Comparison of ENCODE assay signal across 8 mouse cellular contexts in genomic region chr9:107624539-107624938, GRCm38 (mm10). TPM values are rescaled to one million over a fixed set of nuclear protein-coding genes. Genes with fewer than 3 reads are reported as not detected.
DNase-seq lines count a peak whose midpoint lies in the region; ATAC-seq and TF ChIP-seq lines count a peak whose summit lies in the region.

No protein-coding gene starts in this region.

- peaks cover 55% of the 10 kb centered on the region for H3K4me1 ChIP-seq in neural tube, embryonic 12.5 days
- H3K4me1 ChIP-seq in heart, embryonic 11.5 days (ENCODE audit: control insufficient read depth, insufficient read depth, low read length) = peaks cover 60% of the 10 kb centered on the region

- peaks cover 45% of the 10 kb centered on the region for H3K36me3 ChIP-seq in neural tube, embryonic 12.5 days
- peaks cover 13% of the 10 kb centered on the region for H3K36me3 ChIP-seq in heart, embryonic 11.5 days (ENCODE audit: control insufficient read depth, insufficient read depth, low read length)
- peaks cover 7% of the 10 kb centered on the region for H3K36me3 ChIP-seq in myocyte (ENCODE audit: control insufficient read depth, insufficient read depth)

- 68% methylated on average over 5 of the region's 5 CpGs for WGBS in neural tube, embryonic 12.5 days
- WGBS in heart, embryonic 11.5 days (ENCODE audit: insufficient replicate concordance) = 63% methylated on average over 5 of the region's 5 CpGs

- H3K27ac ChIP-seq in neural tube, embryonic 12.5 days = no peak overlapping the region
- H3K27ac ChIP-seq in heart, embryonic 11.5 days (ENCODE audit: low read depth, low read length) = peak overlapping the region; percentile 36

- no peak overlapping the region for H3K4me2 ChIP-seq in neural tube, embryonic 12.5 days (replicated peaks)
- no peak overlapping the region for H3K4me2 ChIP-seq in heart, embryonic 11.5 days
- H3K4me2 ChIP-seq in myocyte (ENCODE audit: low read depth) = peak overlapping the region; percentile 80

- no peak overlapping the region for H3ac ChIP-seq in myocyte (ENCODE audit: control insufficient read depth, insufficient read length)

- TF ChIP-seq POLR2A in myocyte (IDR thresholded peaks at IDR 0.05; ENCODE audit: insufficient read length, low read depth) = no peak

- peaks cover 67% of the 10 kb centered on the region for H3K79me2 ChIP-seq in myocyte (ENCODE audit: control insufficient read depth, insufficient read depth)

- no peak for DNase-seq in neural tube, embryonic 10.5 days (ENCODE audit: extremely low spot score, low spot score)
- DNase-seq in kidney, postnatal 25 days = peak; percentile 47 to 78
- no peak for DNase-seq in testis, postnatal 14 days (ENCODE audit: low spot score)
- no peak for DNase-seq in retina, postnatal 1 day
- DNase-seq in adrenal gland, adult 8-10 months = no peak

- no peak for ATAC-seq in neural tube, embryonic 12.5 days (ENCODE audit: low FRiP score, low read depth)
- ATAC-seq in heart, embryonic 11.5 days (replicated peaks; ENCODE audit: insufficient number of reproducible peaks, low FRiP score, low TSS enrichment) = no peak

- H3K9ac ChIP-seq in neural tube, embryonic 12.5 days = 0 out of 2 replicates have a peak overlapping the region, but pooled peaks have one; percentile 29
- 0 out of 2 replicates have a peak overlapping the region, but pooled peaks have one; percentile 34 for H3K9ac ChIP-seq in heart, embryonic 11.5 days (ENCODE audit: low read depth, low read length)

- no peaks in the 10 kb centered on the region for H3K27me3 ChIP-seq in neural tube, embryonic 12.5 days (replicated peaks)
- H3K27me3 ChIP-seq in heart, embryonic 11.5 days (ENCODE audit: control insufficient read depth, insufficient read depth, low read length) = no peaks in the 10 kb centered on the region
- no peaks in the 10 kb centered on the region for H3K27me3 ChIP-seq in myocyte (ENCODE audit: control insufficient read depth, insufficient read depth, insufficient read length)

- H3K4me3 ChIP-seq in neural tube, embryonic 12.5 days = no peak overlapping the region
- H3K4me3 ChIP-seq in heart, embryonic 11.5 days (ENCODE audit: low read depth, low read length) = no peak overlapping the region
- H3K4me3 ChIP-seq in myocyte = no peak overlapping the region

- no peaks in the 10 kb centered on the region for H3K9me3 ChIP-seq in neural tube, embryonic 12.5 days
- H3K9me3 ChIP-seq in heart, embryonic 11.5 days (replicated peaks; ENCODE audit: control insufficient read depth, low read length) = no peaks in the 10 kb centered on the region

TF ChIP-seq in myocyte, 11 proteins besides CTCF, POLR2A, EP300 and RAD21:
- no peak for TF ChIP-seq MYOD1 (IDR thresholded peaks at IDR 0.05; ENCODE audit: control insufficient read depth in 1 of 3, insufficient read length in 2 of 3, low read depth in 2 of 3)
- no peak for TF ChIP-seq E2F4 (IDR thresholded peaks at IDR 0.05; ENCODE audit: insufficient read depth)
- TF ChIP-seq TCF12 (IDR thresholded peaks at IDR 0.05; ENCODE audit: insufficient read depth, poor library complexity, severe bottlenecking) = no peak
- no peak for TF ChIP-seq REST (IDR thresholded peaks at IDR 0.05; ENCODE audit: insufficient read depth, insufficient read length)
- TF ChIP-seq TCF3 (IDR thresholded peaks at IDR 0.05; ENCODE audit: insufficient read length, low read depth) = no peak
- TF ChIP-seq MAX (IDR thresholded peaks at IDR 0.05; ENCODE audit: low read depth) = no peak
- no peak for TF ChIP-seq CEBPB (IDR thresholded peaks at IDR 0.05; ENCODE audit: insufficient read depth, poor library complexity, severe bottlenecking)
TF ChIP-seq in myocyte: peak in this region for 0.

RNA-seq across cellular contexts. Expression of gene Gnai2, which starts 10.6 kb away (rescaled TPM):
- 465 and 488 TPM in 2 replicates for polyA plus RNA-seq in neural tube, embryonic 12.5 days (2016; fragmentation: Nextera tagmentation; extraction: Ambion mirVana)
- polyA plus RNA-seq in heart, embryonic 11.5 days (2014; fragmentation: Nextera tagmentation; extraction: Ambion mirVana) = 308 and 316 TPM in 2 replicates
- 499 TPM for polyA plus RNA-seq in myocyte (2012; fragmentation: generic; extraction: Trizol)
- total RNA-seq in adrenal gland, adult 8-10 months (2022) = 100 to 1,000 TPM; 229 to 382 (median 295) TPM

RNA-seq across cellular contexts. Expression of gene Sema3b, which starts 15.5 kb away (rescaled TPM):
- 4.7 and 4.8 TPM in 2 replicates for polyA plus RNA-seq in neural tube, embryonic 12.5 days (2016; fragmentation: Nextera tagmentation; extraction: Ambion mirVana)
- 5.1 and 5.3 TPM in 2 replicates for polyA plus RNA-seq in heart, embryonic 11.5 days (2014; fragmentation: Nextera tagmentation; extraction: Ambion mirVana)
- 59.9 TPM for polyA plus RNA-seq in myocyte (2012; fragmentation: generic; extraction: Trizol)
- total RNA-seq in adrenal gland, adult 8-10 months (2022) = 1 to 10 TPM; 5.0 to 7.7 (median 6.2) TPM

RNA-seq across cellular contexts. Expression of gene Ifrd2, which starts 37.1 kb away (rescaled TPM):
- polyA plus RNA-seq in neural tube, embryonic 12.5 days (2016; fragmentation: Nextera tagmentation; extraction: Ambion mirVana) = 20.6 and 23.3 TPM in 2 replicates
- 57.5 and 59.1 TPM in 2 replicates for polyA plus RNA-seq in heart, embryonic 11.5 days (2014; fragmentation: Nextera tagmentation; extraction: Ambion mirVana)
- 29.4 TPM for polyA plus RNA-seq in myocyte (2012; fragmentation: generic; extraction: Trizol)
- 10 to 100 TPM; 36.7 to 49.1 (median 39.8) TPM for total RNA-seq in adrenal gland, adult 8-10 months (2022)

RNA-seq across cellular contexts. Expression of gene Hyal3, which starts 43.9 kb away (rescaled TPM):
- polyA plus RNA-seq in neural tube, embryonic 12.5 days (2016; fragmentation: Nextera tagmentation; extraction: Ambion mirVana) = 0.84 and 1.5 TPM in 2 replicates
- polyA plus RNA-seq in heart, embryonic 11.5 days (2014; fragmentation: Nextera tagmentation; extraction: Ambion mirVana) = 0.14 and 0.33 TPM in 2 replicates
- polyA plus RNA-seq in myocyte (2012; fragmentation: generic; extraction: Trizol) = 0.43 TPM
- 1 to 10 TPM; 1.5 to 2.3 (median 2.0) TPM for total RNA-seq in adrenal gland, adult 8-10 months (2022)

RNA-seq across cellular contexts. Expression of gene Slc38a3, which starts 44.8 kb away (rescaled TPM):
- 12.8 and 14.1 TPM in 2 replicates for polyA plus RNA-seq in neural tube, embryonic 12.5 days (2016; fragmentation: Nextera tagmentation; extraction: Ambion mirVana)
- 2.8 and 3.3 TPM in 2 replicates for polyA plus RNA-seq in heart, embryonic 11.5 days (2014; fragmentation: Nextera tagmentation; extraction: Ambion mirVana)
- 0.06 TPM for polyA plus RNA-seq in myocyte (2012; fragmentation: generic; extraction: Trizol)
- total RNA-seq in adrenal gland, adult 8-10 months (2022) = 1 to 10 TPM in 1 of 4 experiments, under 1 TPM in 3; 0.31 to 2.2 (median 0.74) TPM

Comparison
In these comparisons a context has a peak if more than half of its experiments do, and no peak if none do; other contexts are left out.
1. DNase-seq: peak in kidney, postnatal 25 days (2 of 2); none in neural tube, embryonic 10.5 days (single experiment), testis, postnatal 14 days (single experiment), retina, postnatal 1 day (single experiment) and adrenal gland, adult 8-10 months (single experiment).